Mouse (Mus musculus): ENCODE results near the gene Ascl4. TPM values are rescaled to one million over a fixed set of nuclear protein-coding genes. Genes with fewer than 3 reads are reported as not detected.

Gene Ascl4
- total RNA-seq, 4 experiments from 2014 or later: not detected

DNA sequence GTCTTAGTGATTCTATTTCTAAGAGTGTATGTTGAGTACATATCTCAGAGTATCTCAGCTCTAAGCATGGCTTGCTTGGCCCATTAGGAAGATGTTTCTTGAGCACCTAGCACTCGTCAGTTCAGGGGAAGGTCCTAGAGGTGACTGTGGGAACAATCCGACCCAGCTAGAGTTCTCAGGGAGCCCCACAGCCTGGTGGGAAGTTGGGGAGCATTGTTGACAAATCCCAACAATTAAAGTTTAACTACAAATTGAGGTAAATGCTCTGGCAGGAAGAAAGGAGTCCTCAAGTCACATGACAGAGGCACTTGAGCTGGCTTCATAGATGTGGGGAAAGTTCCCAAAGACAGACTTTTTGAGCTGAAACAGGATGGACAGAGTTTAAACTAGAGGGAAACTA, 41.2 kb downstream of the Ascl4 start:
- no peak for DNase-seq (ENCODE audit: low spot score in 2 of 2)

DNA sequence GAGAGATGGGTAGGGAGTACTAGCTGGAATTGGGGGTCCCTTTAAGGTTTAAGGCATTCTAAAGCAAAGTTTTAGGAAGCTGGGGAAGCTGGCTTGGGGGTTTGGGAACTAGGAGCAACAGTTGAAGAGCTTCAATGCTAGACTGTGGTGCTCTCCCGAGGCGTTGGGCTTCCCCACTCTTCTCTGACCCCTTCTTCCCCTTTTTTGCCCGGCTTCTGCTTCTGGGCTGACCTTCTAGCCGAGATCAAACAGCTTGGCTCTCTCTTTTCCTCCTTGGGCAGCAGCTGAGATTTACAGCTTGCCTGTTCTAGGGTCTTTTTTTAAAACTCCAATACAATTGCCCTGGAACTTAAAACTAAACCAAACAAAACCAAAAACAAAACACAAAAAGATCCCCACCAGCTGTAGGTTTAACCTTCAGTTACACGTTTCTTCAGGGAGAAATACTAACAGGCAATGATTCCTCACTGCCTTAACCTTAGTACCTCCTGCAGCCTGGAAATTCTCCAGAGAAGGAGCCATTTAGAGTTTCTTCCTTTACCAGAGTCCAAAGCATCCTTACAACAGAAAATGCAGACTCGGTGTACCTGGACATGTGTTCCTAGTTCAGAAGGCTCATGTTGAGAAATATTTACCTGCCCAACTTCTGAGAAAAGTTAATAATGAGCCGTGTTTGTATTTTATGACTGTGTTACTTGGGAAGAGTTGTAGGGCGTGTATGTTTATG, 42.6 kb downstream of the Ascl4 start:
- DNase-seq (ENCODE audit: low spot score in 2 of 2): no peak

DNA sequence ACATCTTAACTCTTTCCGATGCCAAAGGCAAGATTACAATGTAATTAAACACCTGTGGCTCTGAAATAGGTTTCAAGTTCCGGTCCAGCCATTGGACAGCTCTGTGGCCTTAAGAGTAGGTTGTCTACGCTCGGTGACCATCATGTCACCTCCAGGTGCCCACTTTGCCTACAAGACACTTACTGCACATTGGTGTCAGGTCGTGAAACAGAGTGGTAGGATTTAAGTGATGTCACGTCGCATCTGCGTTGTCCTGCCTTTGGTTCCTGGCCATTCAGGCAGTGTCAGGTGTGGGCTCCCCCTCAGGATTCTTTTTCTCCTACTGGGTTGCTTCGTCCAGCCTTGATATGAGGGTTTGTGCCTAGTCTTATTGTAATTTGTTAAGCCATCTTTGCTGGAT, 44.3 kb downstream of the Ascl4 start:
- no peak for DNase-seq (ENCODE audit: low spot score in 2 of 2)

DNA sequence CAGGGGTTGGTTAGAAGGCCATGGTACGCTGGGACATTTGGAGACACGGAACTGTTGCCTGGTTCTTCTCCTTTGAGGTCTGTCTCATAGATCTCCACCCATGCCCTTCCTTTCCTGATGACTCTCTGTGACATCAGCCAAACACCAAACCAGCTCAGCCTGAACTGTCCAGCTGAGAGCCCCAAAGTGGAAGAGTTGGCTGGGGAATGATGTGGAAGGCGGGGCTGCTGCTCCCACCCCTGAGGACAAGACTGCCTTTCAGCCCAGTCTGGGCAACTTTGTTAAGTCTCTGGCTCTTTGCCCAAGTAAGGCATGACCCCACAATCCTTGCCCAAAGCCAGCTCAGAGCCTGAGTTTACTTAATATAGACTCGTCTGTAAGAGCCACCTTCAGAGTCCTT, 45.4 kb downstream of the Ascl4 start:
- no peak for DNase-seq (ENCODE audit: low spot score in 2 of 2)

DNA sequence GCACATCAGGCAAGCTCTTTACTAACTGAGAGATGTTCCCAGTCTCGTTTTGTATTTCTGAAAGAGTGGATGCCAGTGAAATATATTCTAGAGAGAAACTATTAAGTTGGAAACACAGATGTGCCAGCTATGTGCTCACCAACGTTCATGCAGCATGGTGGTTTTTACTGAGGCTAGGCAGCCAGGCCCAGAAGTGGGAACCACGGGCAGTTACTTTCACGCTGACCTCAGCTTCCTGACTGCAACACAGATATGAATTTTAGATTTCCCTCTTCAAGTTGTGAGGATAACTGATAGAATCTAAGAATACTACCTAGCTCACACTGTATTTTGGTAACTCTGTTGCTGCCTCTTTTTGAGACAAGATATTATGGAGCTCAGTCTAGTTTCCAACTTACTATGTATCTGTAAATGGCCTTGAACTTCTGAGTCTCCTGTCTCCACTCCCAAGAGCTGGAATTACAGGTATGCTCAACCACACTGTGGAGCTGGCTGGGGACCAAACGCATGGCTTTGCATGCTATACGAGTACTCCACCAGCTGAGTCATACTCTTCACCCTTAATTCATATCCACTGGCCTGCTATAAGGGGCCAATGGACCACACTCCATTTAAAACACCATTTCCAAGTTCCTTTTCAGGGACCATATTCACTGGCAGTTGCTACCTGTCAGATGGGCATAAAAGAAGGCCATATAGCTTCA, 62.1 kb downstream of the Ascl4 start:
- DNase-seq (ENCODE audit: low spot score in 2 of 2): no peak

DNA sequence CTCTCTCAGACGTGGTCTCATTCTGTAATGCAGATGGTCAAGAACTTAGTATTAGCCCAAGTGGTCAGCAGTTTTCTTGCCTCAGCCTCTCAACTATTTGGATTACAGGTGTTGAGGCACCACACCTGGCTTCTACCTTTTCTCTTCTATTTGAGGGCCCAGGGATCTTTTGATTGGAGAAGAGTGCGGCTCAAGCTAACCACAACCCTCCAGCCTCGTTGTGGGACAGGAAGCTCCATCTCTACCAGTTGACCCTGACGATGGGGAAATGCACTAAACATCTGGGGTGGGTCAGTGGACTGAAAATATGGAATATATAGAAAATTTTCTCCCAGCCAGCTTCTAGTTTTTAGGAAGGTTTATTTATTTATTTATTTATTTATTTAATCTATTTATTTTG, 64.9 kb downstream of the Ascl4 start:
- no peak for DNase-seq (ENCODE audit: low spot score in 2 of 2)

DNA sequence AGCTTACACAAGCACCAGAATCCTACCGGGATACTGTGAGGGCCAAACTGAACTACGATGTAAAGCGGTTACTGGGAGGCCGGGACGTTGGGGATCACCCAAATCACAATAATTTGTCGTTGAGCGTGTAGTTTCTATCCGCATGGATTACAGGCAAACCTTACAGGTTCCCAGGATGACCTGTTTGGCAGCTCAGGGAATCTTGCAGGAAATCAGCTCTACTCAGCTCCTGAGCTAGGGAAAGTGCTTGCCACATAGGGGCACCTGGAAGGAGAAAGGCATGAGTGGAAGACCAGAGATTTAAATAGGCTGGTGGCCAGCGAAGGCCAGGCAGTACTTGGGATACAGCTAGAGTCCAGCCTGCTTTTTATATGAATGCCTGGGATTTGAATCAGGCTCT, 66.4 kb downstream of the Ascl4 start:
- no peak for DNase-seq (ENCODE audit: low spot score in 2 of 2)

DNA sequence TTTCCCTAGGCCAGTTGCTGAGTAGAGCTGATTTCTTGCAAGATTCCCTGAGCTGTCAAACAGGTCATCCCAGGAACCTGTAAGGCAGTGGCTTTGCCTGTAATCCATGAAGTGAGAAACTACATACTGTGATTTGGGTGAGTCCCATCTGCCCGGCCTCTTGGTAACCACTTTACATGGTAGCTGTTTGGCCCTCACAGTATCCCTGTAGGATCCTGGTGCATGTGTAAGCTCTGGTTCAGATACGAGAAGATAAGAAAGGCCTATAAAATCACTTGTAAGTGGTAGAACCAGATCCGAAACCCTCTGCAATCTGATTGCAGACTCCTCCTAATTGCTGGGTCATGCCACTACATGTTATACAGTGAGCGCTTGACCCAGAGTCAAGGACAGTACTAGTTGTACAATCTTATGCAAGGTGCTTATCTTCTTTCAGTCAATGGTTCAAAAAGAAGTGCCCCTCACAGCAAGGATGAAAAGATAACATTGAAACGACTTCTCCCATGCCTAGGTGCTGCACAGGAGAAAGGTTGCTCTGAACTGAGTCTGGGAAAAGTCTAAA, 67.1 kb downstream of the Ascl4 start:
- no peak for DNase-seq (ENCODE audit: low spot score in 2 of 2)

Other genes with a start within 250 kb of the Ascl4 start
- gene Pwp1, start 98.2 kb upstream of the Ascl4 start, total RNA-seq (2022): 10 to 100 TPM; 14.5 to 21.5 (median 17.7) TPM
- 10 to 100 TPM; 14.2 to 19.6 (median 16.8) TPM for gene Prdm4, start 10.5 kb upstream of the Ascl4 start, total RNA-seq (2022)
- gene Rtcb, start 30.1 kb downstream of the Ascl4 start, total RNA-seq (2022): 10 to 100 TPM; 41.6 to 53.8 (median 46.9) TPM
- gene Bpifc, start 84.2 kb downstream of the Ascl4 start, total RNA-seq (2022): not detected
- 10 to 100 TPM in 2 of 4 experiments, 1 to 10 TPM in 2; 9.4 to 11.9 (median 10.1) TPM for gene Fbxo7, start 94.3 kb downstream of the Ascl4 start, total RNA-seq (2022)